In genomic region chr16:24932816-24933215, GRCm38 (mm10) we compare ENCODE assay signal across 13 mouse cellular contexts.
"Had no signal": no experiment of that assay in that cellular context is flagged by ENCODE, and none has a peak within 500 bp of the region (broad histone marks: within the 10 kb centered on the region; RNA-seq: fewer than 3 reads in every experiment).

No protein-coding gene starts in this region.

- DNase-seq: kidney, adult 8-10 months; kidney, postnatal 25 days; liver, embryonic 13.5 days; lung, adult 18-20 months; lung, postnatal 36 days; right cerebral cortex, postnatal 14 days; thymus, postnatal 4 days had no signal

- ATAC-seq: midbrain, embryonic 15.5 days had no signal

- H3K36me3 ChIP-seq: limb, embryonic 13.5 days; liver, embryonic 13.5 days; midbrain, embryonic 15.5 days; neural tube, embryonic 12.5 days; stomach, embryonic 15.5 days had no signal

- H3K4me1 ChIP-seq: liver, embryonic 13.5 days; midbrain, embryonic 15.5 days; neural tube, embryonic 12.5 days; stomach, embryonic 15.5 days had no signal

- H3K4me3 ChIP-seq: left cerebral cortex, adult 2 months; limb, embryonic 13.5 days; liver, embryonic 13.5 days; megakaryocyte, embryonic 14.5 days; midbrain, embryonic 15.5 days; neural tube, embryonic 12.5 days; stomach, embryonic 15.5 days had no signal

- H3K27me3 ChIP-seq: limb, embryonic 13.5 days; liver, embryonic 13.5 days; megakaryocyte, embryonic 14.5 days; midbrain, embryonic 15.5 days; neural tube, embryonic 12.5 days; stomach, embryonic 15.5 days had no signal

- H3K9ac ChIP-seq: limb, embryonic 13.5 days; liver, embryonic 13.5 days; midbrain, embryonic 15.5 days; neural tube, embryonic 12.5 days; stomach, embryonic 15.5 days had no signal

- H3K27ac ChIP-seq: left cerebral cortex, adult 2 months; limb, embryonic 13.5 days; liver, embryonic 13.5 days; midbrain, embryonic 15.5 days; neural tube, embryonic 12.5 days; stomach, embryonic 15.5 days had no signal
